Mouse (Mus musculus): Measurements from ENCODE around the gene Ncoa1.

DNA sequence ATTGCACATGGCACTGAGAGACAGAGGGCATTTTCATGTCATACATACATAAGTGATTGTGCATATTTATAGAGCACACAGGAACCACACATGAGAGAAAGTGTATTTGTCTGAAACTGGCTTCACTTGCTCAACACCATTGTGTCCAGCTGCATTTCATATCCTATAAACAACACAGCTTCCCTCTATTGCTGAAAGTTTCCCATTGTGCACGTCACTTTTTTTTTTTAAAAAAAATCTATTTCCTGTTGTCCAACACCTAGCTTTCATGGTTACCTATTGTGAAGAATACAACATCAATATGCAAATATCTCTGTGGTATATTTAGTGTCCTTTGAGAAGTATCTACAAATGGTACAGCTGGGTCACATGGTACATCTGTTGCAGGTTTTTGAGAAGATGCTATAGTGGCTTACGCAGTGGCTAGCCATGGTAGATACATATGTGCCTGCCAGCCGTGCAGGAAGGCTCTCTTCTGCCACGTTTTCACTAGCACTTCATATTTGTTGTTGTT is 28.8 kb downstream of the Ncoa1 start:
- TF ChIP-seq CTCF (IDR thresholded peaks at IDR 0.05 in 2 of 3, conservative IDR thresholded peaks at IDR 0.05 in 1 of 3; ENCODE audit: control insufficient read depth in 1 of 3, insufficient read depth in 1 of 3, low read depth in 2 of 3, low read length in 3 of 3, poor library complexity in 1 of 3, severe bottlenecking in 1 of 3) = no peak
- no peak for TF ChIP-seq ELF1 (IDR thresholded peaks at IDR 0.05; ENCODE audit: low read depth, low read length)
- TF ChIP-seq NELFE (IDR thresholded peaks at IDR 0.05; ENCODE audit: low read depth, low read length) = no peak
- no peak for TF ChIP-seq EP300 (IDR thresholded peaks at IDR 0.05; ENCODE audit: low read depth in 1 of 2, low read length in 2 of 2)

Data from MEL (cell line).